ENCODE assay signal across 16 mouse cellular contexts in genomic region chr13:76415346-76415745, GRCm38 (mm10). TPM values are rescaled to one million over a fixed set of nuclear protein-coding genes. Genes with fewer than 3 reads are reported as not detected.
DNase-seq lines count a peak whose midpoint lies in the region; ATAC-seq and TF ChIP-seq lines count a peak whose summit lies in the region.
"Had no signal": no experiment of that assay in that cellular context is flagged by ENCODE, and none has a peak within 500 bp of the region (broad histone marks: within the 10 kb centered on the region; RNA-seq: fewer than 3 reads in every experiment).

No protein-coding gene starts in this region.

- peak; percentile 3; the same call in 1 of the 2 replicates for ATAC-seq in forebrain, embryonic 13.5 days
- ATAC-seq in kidney, postnatal 0 days (replicated peaks; ENCODE audit: low FRiP score, low read depth) = no peak
- ATAC-seq in kidney, embryonic 16.5 days (ENCODE audit: low FRiP score, low TSS enrichment) = no peak

- no peak overlapping the region for H3K27ac ChIP-seq in forebrain, embryonic 13.5 days
- H3K27ac ChIP-seq in forebrain, embryonic 10.5 days = no peak overlapping the region
- no peak overlapping the region for H3K27ac ChIP-seq in kidney, postnatal 0 days
- no peak overlapping the region for H3K27ac ChIP-seq in kidney, embryonic 16.5 days (ENCODE audit: low read length)
- H3K27ac ChIP-seq: kidney, embryonic 15.5 days; midbrain, embryonic 12.5 days had no signal

- no peak overlapping the region for H3K4me2 ChIP-seq in forebrain, embryonic 13.5 days
- H3K4me2 ChIP-seq in kidney, postnatal 0 days (ENCODE audit: low read length) = no peak overlapping the region
- no peak overlapping the region for H3K4me2 ChIP-seq in kidney, embryonic 16.5 days (replicated peaks; ENCODE audit: low read depth, low read length)
- H3K4me2 ChIP-seq: kidney, embryonic 15.5 days; midbrain, embryonic 12.5 days had no signal

- no peaks in the 10 kb centered on the region for H3K36me3 ChIP-seq in forebrain, embryonic 13.5 days (ENCODE audit: poor library complexity, severe bottlenecking)
- H3K36me3 ChIP-seq in forebrain, embryonic 10.5 days (replicated peaks) = no peaks in the 10 kb centered on the region
- no peaks in the 10 kb centered on the region for H3K36me3 ChIP-seq in kidney, postnatal 0 days (ENCODE audit: insufficient read depth, low read length)
- no peaks in the 10 kb centered on the region for H3K36me3 ChIP-seq in kidney, embryonic 16.5 days (ENCODE audit: insufficient read depth, low read length)
- H3K36me3 ChIP-seq: kidney, embryonic 15.5 days; midbrain, embryonic 12.5 days had no signal

- H3K9me3 ChIP-seq in forebrain, embryonic 13.5 days (replicated peaks) = no peaks in the 10 kb centered on the region
- H3K9me3 ChIP-seq in forebrain, embryonic 10.5 days = no peaks in the 10 kb centered on the region
- no peaks in the 10 kb centered on the region for H3K9me3 ChIP-seq in kidney, postnatal 0 days (replicated peaks; ENCODE audit: low read length)
- H3K9me3 ChIP-seq in kidney, embryonic 16.5 days (ENCODE audit: low read length) = no peaks in the 10 kb centered on the region
- H3K9me3 ChIP-seq: kidney, embryonic 15.5 days; midbrain, embryonic 12.5 days had no signal

- no peaks in the 10 kb centered on the region for H3K4me1 ChIP-seq in forebrain, embryonic 13.5 days
- H3K4me1 ChIP-seq in forebrain, embryonic 10.5 days = no peaks in the 10 kb centered on the region
- no peaks in the 10 kb centered on the region for H3K4me1 ChIP-seq in kidney, postnatal 0 days (replicated peaks; ENCODE audit: insufficient read depth, low read length)
- no peaks in the 10 kb centered on the region for H3K4me1 ChIP-seq in kidney, embryonic 16.5 days (ENCODE audit: insufficient read depth, low read length)
- H3K4me1 ChIP-seq: kidney, embryonic 15.5 days; midbrain, embryonic 12.5 days had no signal

- TF ChIP-seq CTCF in kidney, postnatal 0 days (IDR thresholded peaks at IDR 0.05; ENCODE audit: low read depth) = peak; percentile 44

- no peak overlapping the region for H3K9ac ChIP-seq in forebrain, embryonic 13.5 days
- no peak overlapping the region for H3K9ac ChIP-seq in kidney, postnatal 0 days (ENCODE audit: low read depth, low read length)
- H3K9ac ChIP-seq in kidney, embryonic 16.5 days (replicated peaks; ENCODE audit: low read length) = no peak overlapping the region
- H3K9ac ChIP-seq: kidney, embryonic 15.5 days; midbrain, embryonic 12.5 days had no signal

- H3K4me3 ChIP-seq in forebrain, embryonic 13.5 days = no peak overlapping the region
- no peak overlapping the region for H3K4me3 ChIP-seq in forebrain, embryonic 10.5 days
- H3K4me3 ChIP-seq in kidney, postnatal 0 days (replicated peaks; ENCODE audit: low read depth, low read length) = no peak overlapping the region
- no peak overlapping the region for H3K4me3 ChIP-seq in kidney, embryonic 16.5 days (ENCODE audit: low read length)
- H3K4me3 ChIP-seq: kidney, embryonic 15.5 days; midbrain, embryonic 12.5 days had no signal

- H3K27me3 ChIP-seq in forebrain, embryonic 13.5 days = no peaks in the 10 kb centered on the region
- no peaks in the 10 kb centered on the region for H3K27me3 ChIP-seq in forebrain, embryonic 10.5 days (ENCODE audit: poor library complexity, severe bottlenecking)
- H3K27me3 ChIP-seq in kidney, postnatal 0 days (ENCODE audit: insufficient read depth, low read length) = no peaks in the 10 kb centered on the region
- H3K27me3 ChIP-seq in kidney, embryonic 16.5 days (ENCODE audit: insufficient read depth, low read length) = no peaks in the 10 kb centered on the region
- H3K27me3 ChIP-seq: kidney, embryonic 15.5 days; midbrain, embryonic 12.5 days had no signal

- no peak for DNase-seq in forebrain, embryonic 10.5 days (ENCODE audit: extremely low spot score, low spot score)
- no peak for DNase-seq in kidney, postnatal 0 days (ENCODE audit: low spot score)
- DNase-seq in kidney, postnatal 4 days = no peak
- DNase-seq in retina, embryonic 14.5 days (ENCODE audit: low spot score) = peak; percentile 38
- no peak for DNase-seq in retina, postnatal 1 day
- DNase-seq: adrenal gland, adult 2 months; B cell, adult 2 months; cerebellum, adult 18-20 months; heart, postnatal 10 days; liver; right cerebral cortex, postnatal 25 days; thymus, postnatal 36 days had no signal

RNA-seq across cellular contexts. Expression of gene Mctp1, which starts 31.0 kb away (rescaled TPM):
- 3.1 and 7.7 TPM in 2 replicates for polyA plus RNA-seq in forebrain, embryonic 13.5 days (2015; fragmentation: Nextera tagmentation; extraction: Ambion mirVana)
- polyA plus RNA-seq in forebrain, embryonic 10.5 days (2016; fragmentation: Nextera tagmentation; extraction: Ambion mirVana) = 1.9 and 3.0 TPM in 2 replicates
- 0.23 and 0.33 TPM in 2 replicates for polyA plus RNA-seq in kidney, postnatal 0 days (2015; fragmentation: Nextera tagmentation; extraction: Ambion mirVana)
- 0.27 and 0.35 TPM in 2 replicates for polyA plus RNA-seq in kidney, embryonic 16.5 days (2015; fragmentation: Nextera tagmentation; extraction: Ambion mirVana)
